Mouse (Mus musculus): ENCODE data around the gene Pcnt.

DNA sequence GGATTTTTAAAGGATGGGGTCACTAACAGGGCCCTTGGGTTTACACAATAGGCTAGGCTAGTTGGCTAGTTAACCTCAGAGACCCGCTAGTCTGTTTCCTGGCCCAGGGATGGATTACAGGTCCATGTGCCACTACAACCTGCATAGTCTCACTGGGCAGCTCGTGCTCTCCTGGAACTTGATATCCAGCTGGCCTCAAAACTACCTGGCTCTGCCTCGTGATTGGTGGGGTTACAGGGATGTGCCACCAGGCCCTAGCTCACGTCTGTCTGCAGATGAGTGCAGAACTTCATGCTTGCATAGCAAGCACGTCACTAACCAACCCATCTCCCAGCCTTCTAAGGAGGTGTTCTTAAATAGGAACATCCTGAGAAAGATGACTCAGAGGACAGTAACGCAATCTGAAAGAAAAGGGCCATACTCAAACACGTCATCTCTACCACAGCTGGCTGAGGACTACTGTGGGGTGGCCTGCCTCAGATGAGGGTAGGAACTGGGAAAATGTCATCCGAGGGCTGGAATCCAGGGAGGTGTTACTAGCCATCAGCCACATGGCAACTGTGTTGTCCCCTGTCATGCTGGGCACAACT lies 85.2 kb downstream of the Pcnt start:
- TF ChIP-seq CTCF (IDR thresholded peaks at IDR 0.05; ENCODE audit: control insufficient read depth, insufficient read depth, insufficient replicate concordance, low read depth, low read length) (no peak), POLR2A (IDR thresholded peaks at IDR 0.05; ENCODE audit: control insufficient read depth, low read depth, low read length) (no peak)

All from testis, adult 2 months (tissue).